In the genomic region with DNA sequence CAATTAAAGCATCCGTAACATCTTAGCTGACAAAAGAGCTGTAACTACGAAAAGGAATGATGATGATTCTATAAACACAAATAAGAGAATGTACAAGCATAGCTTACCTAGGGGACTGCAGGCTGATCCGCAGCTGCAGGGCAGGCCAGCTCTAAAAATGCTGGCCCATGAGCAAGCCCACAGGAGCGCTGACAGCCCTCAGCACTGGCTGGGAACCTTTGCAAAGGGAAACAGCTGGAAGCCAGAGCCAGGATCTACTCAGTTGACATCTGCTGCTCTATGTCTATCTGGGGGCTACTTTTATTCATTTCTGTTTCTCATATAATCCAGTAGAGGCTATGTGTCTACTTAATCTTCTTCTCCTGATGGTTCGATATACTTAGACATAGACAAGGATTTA, we compare ENCODE assay signal across 23 mouse cellular contexts.
DNase-seq lines count a peak whose midpoint lies in the region; ATAC-seq lines count a peak whose summit lies in the region.
"Had no signal": no experiment of that assay in that cellular context is flagged by ENCODE, and none has a peak within 500 bp of the region (broad histone marks: within the 10 kb centered on the region; RNA-seq: fewer than 3 reads in every experiment).

No protein-coding gene starts in this region.

- no peaks in the 10 kb centered on the region for H3K4me1 ChIP-seq in limb, embryonic 13.5 days
- H3K4me1 ChIP-seq in limb, embryonic 10.5 days = no peaks in the 10 kb centered on the region
- H3K4me1 ChIP-seq: hindbrain, embryonic 12.5 days; liver, embryonic 12.5 days; lung, embryonic 15.5 days had no signal

- H3K9ac ChIP-seq in limb, embryonic 13.5 days = no peak overlapping the region
- H3K9ac ChIP-seq: heart, embryonic 13.5 days; hindbrain, embryonic 12.5 days; liver, embryonic 12.5 days; lung, embryonic 15.5 days had no signal

- ATAC-seq in limb, embryonic 13.5 days (ENCODE audit: low FRiP score, low read depth) = peak; percentile 57; the same call in 1 of the 2 replicates
- ATAC-seq: activated CD4-positive, CD25-positive, alpha-beta regulatory T cell, adult 4 months; inflammation-experienced regulatory T-cells, adult 6 months; liver, embryonic 12.5 days had no signal

- H3K27me3 ChIP-seq in limb, embryonic 13.5 days = no peaks in the 10 kb centered on the region
- no peaks in the 10 kb centered on the region for H3K27me3 ChIP-seq in limb, embryonic 10.5 days (ENCODE audit: low read depth, poor library complexity, severe bottlenecking)
- H3K27me3 ChIP-seq: heart, embryonic 13.5 days; hindbrain, embryonic 12.5 days; liver, embryonic 12.5 days; lung, embryonic 15.5 days had no signal

- 64% methylated on average over 5 of the region's 5 CpGs for WGBS in limb, embryonic 13.5 days
- 84% methylated on average over 5 of the region's 5 CpGs for WGBS in limb, embryonic 10.5 days

- DNase-seq in gastrocnemius, adult 18-20 months (ENCODE audit: low spot score) = peak; percentile 20
- DNase-seq in gastrocnemius, adult 8-10 months (ENCODE audit: low spot score in 2 of 2) = no peak
- no peak for DNase-seq in limb, embryonic 10.5 days (ENCODE audit: low spot score)
- DNase-seq in heart, adult 9 months (ENCODE audit: low spot score in 2 of 2) = peak; percentile 14 to 36
- peak; percentile 30 for DNase-seq in skeletal muscle tissue, adult 2 months (ENCODE audit: low read depth, low spot score)
- no peak for DNase-seq in kidney, adult 9 months
- no peak for DNase-seq in embryo, embryonic 9.5 days (ENCODE audit: extremely low spot score)
- DNase-seq: adrenal gland, postnatal 25 days; cerebellum, adult 18-20 months; cerebellum, postnatal 25 days; embryo, embryonic 11 days; kidney, adult 2 months had no signal

- H3K36me3 ChIP-seq in limb, embryonic 13.5 days = no peaks in the 10 kb centered on the region
- H3K36me3 ChIP-seq in limb, embryonic 10.5 days = no peaks in the 10 kb centered on the region
- H3K36me3 ChIP-seq: G1E; heart, embryonic 13.5 days; hindbrain, embryonic 12.5 days; liver, embryonic 12.5 days; lung, embryonic 15.5 days; midbrain, embryonic 10.5 days had no signal

- H3K27ac ChIP-seq in limb, embryonic 13.5 days = no peak overlapping the region
- no peak overlapping the region for H3K27ac ChIP-seq in limb, embryonic 10.5 days
- H3K27ac ChIP-seq: heart, embryonic 13.5 days; hindbrain, embryonic 12.5 days; liver, embryonic 12.5 days; lung, embryonic 15.5 days; macrophage; midbrain, embryonic 10.5 days; stomach, postnatal 0 days had no signal

- no peak overlapping the region for H3K4me2 ChIP-seq in limb, embryonic 13.5 days (replicated peaks)
- H3K4me2 ChIP-seq: heart, embryonic 13.5 days; hindbrain, embryonic 12.5 days; liver, embryonic 12.5 days; lung, embryonic 15.5 days had no signal

- H3K4me3 ChIP-seq in limb, embryonic 13.5 days = no peak overlapping the region
- H3K4me3 ChIP-seq in limb, embryonic 10.5 days = no peak overlapping the region
- H3K4me3 ChIP-seq: heart, embryonic 13.5 days; hindbrain, embryonic 12.5 days; liver, embryonic 12.5 days; lung, embryonic 15.5 days; midbrain, embryonic 10.5 days had no signal

- H3K9me3 ChIP-seq in limb, embryonic 13.5 days = no peaks in the 10 kb centered on the region
- H3K9me3 ChIP-seq in limb, embryonic 10.5 days (replicated peaks) = no peaks in the 10 kb centered on the region
- H3K9me3 ChIP-seq: heart, embryonic 13.5 days; hindbrain, embryonic 12.5 days; liver, embryonic 12.5 days; lung, embryonic 15.5 days; midbrain, embryonic 10.5 days had no signal

Comparison
In these comparisons a context has a peak if more than half of its experiments do, and no peak if none do; other contexts are left out.
1. DNase-seq: peak in gastrocnemius, adult 18-20 months (single experiment), heart, adult 9 months (2 of 2) and skeletal muscle tissue, adult 2 months (single experiment); none in gastrocnemius, adult 8-10 months (0 of 2), limb, embryonic 10.5 days (single experiment), kidney, adult 9 months (single experiment) and embryo, embryonic 9.5 days (single experiment).